Mouse (Mus musculus) ES-Bruce4 (cell line): Measurements from ENCODE around the gene Oxsr1. TPM values are rescaled to one million over a fixed set of nuclear protein-coding genes. Genes with fewer than 3 reads are reported as not detected.
A peak's percentile ranks its signal among the peaks of the same experiment; 100 is the strongest.

Experiments used
- H3K27ac ChIP-seq: 2 replicates; pipeline ENCODE4 v1.5.1; 2012; ENCODE audit warnings: low read length, inconsistent platforms; ENCODE audit not compliant: insufficient read depth
- H3K27me3 ChIP-seq: 2 replicates; pipeline ENCODE4 v1.6.1; 2012; ENCODE audit warnings: mild to moderate bottlenecking, low read length, inconsistent platforms; ENCODE audit not compliant: control insufficient read depth, poor library complexity, insufficient read depth, severe bottlenecking
- H3K36me3 ChIP-seq: 2 replicates; pipeline ENCODE4 v1.6.1; 2012; ENCODE audit warnings: inconsistent platforms, mild to moderate bottlenecking, low read length, moderate library complexity; ENCODE audit not compliant: control insufficient read depth, poor library complexity, insufficient read depth, severe bottlenecking
- H3K4me1 ChIP-seq: one replicate; pipeline ENCODE4 v1.8.1; 2011; ENCODE audit warnings: low read length; ENCODE audit not compliant: control insufficient read depth, insufficient read depth
- H3K4me3 ChIP-seq: 2 replicates; pipeline ENCODE4 v1.5.1; 2011; ENCODE audit warnings: low read depth, mild to moderate bottlenecking, low read length
- H3K9ac ChIP-seq: 2 replicates; pipeline ENCODE4 v1.6.1; 2012; ENCODE audit warnings: low read depth, mild to moderate bottlenecking, inconsistent platforms; ENCODE audit not compliant: poor library complexity, severe bottlenecking
- H3K9me3 ChIP-seq: replicated peaks from 2 replicates; pipeline ENCODE4 v1.6.1; 2012; ENCODE audit warnings: mild to moderate bottlenecking, low read length, inconsistent platforms; ENCODE audit not compliant: control insufficient read depth, poor library complexity, insufficient read depth, severe bottlenecking
- CTCF ChIP-seq: IDR thresholded peaks from one replicate; pipeline ENCODE4 v1.8.1; 2011; ENCODE audit warnings: low read depth, low read length
- EP300 ChIP-seq: IDR thresholded peaks from 2 replicates; pipeline ENCODE4 v1.6.1; 2011; ENCODE audit warnings: low read depth, low read length; ENCODE audit not compliant: insufficient read depth
- POLR2A ChIP-seq: IDR thresholded peaks from one replicate; pipeline ENCODE4 v1.8.1; 2011; ENCODE audit warnings: low read length; ENCODE audit not compliant: insufficient read depth
- polyA plus RNA-seq: library from polyadenylated mRNA; stranded (reverse); fragments of >200 nt; gene quantifications from 2 replicates; pipeline ENCODE4 v1.2.4, GENCODE M21; 2011; ENCODE audit warnings: low read depth; ENCODE audit not compliant: missing spikeins, insufficient read depth, insufficient read length

The Oxsr1 gene
- polyA plus RNA-seq, 1 experiment: 86.3 TPM

GRCm38 (mm10) chr9:119350947-119351705 lies 28.9 kb upstream of the Oxsr1 start:
- H3K4me3 ChIP-seq: no peak overlapping the region
- H3K9me3 ChIP-seq: no peaks in the 10 kb centered on the region
- no peaks in the 10 kb centered on the region for H3K4me1 ChIP-seq
- no peak overlapping the region for H3K9ac ChIP-seq
- peaks cover 4% of the 10 kb centered on the region for H3K36me3 ChIP-seq
- H3K27me3 ChIP-seq: no peaks in the 10 kb centered on the region
- H3K27ac ChIP-seq: no peak overlapping the region
- TF ChIP-seq CTCF (no peak), POLR2A (no peak), EP300 (no peak)

DNA sequence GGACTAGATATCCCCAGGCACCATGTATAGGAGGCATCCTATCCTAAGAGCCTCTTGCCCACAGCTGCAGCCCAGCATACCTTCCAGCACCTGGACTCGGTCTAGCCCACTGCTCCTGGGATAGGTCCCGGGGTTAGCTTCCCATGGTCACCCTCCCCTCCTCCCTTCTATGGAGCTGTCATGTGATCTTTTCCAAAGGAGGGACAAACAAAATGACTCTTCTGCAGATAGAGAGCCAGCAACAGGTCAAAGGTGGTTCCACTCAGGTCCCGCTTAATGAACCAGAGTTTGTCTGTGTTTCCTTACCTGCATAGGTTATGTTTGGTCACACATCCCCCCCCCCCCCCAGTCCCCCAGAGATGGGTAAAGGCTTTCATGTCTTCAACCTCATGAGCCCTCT lies 28.3 kb upstream of the Oxsr1 start:
- Histone ChIP-seq H3K9ac (no peak overlapping the region), H3K27ac (no peak overlapping the region), H3K4me3 (no peak overlapping the region), H3K27me3 (no peaks in the 10 kb centered on the region), H3K4me1 (no peaks in the 10 kb centered on the region), H3K36me3 (peaks cover 4% of the 10 kb centered on the region), H3K9me3 (no peaks in the 10 kb centered on the region)
- TF ChIP-seq EP300 (no peak), CTCF (no peak), POLR2A (no peak)

- H3K4me3 ChIP-seq: no peak overlapping the region
- H3K27ac ChIP-seq: no peak overlapping the region
- no peaks in the 10 kb centered on the region for H3K9me3 ChIP-seq
- no peak overlapping the region for H3K9ac ChIP-seq
- H3K27me3 ChIP-seq: no peaks in the 10 kb centered on the region
- peaks cover 4% of the 10 kb centered on the region for H3K36me3 ChIP-seq
- TF ChIP-seq POLR2A (no peak), EP300 (no peak), CTCF (no peak)
- peaks cover 3% of the 10 kb centered on the region for H3K4me1 ChIP-seq
Measured at GRCm38 (mm10) chr9:119346376-119346775, 24.1 kb upstream of the Oxsr1 start.

GRCm38 (mm10) chr9:119342728-119343127 lies 20.5 kb upstream of the Oxsr1 start:
- Histone ChIP-seq H3K27me3 (no peaks in the 10 kb centered on the region), H3K4me1 (peaks cover 3% of the 10 kb centered on the region), H3K36me3 (peaks cover 4% of the 10 kb centered on the region), H3K27ac (no peak overlapping the region), H3K9ac (no peak overlapping the region), H3K9me3 (no peaks in the 10 kb centered on the region), H3K4me3 (no peak overlapping the region)
- no peak for TF ChIP-seq CTCF
- no peak for TF ChIP-seq POLR2A
- TF ChIP-seq EP300: no peak

DNA sequence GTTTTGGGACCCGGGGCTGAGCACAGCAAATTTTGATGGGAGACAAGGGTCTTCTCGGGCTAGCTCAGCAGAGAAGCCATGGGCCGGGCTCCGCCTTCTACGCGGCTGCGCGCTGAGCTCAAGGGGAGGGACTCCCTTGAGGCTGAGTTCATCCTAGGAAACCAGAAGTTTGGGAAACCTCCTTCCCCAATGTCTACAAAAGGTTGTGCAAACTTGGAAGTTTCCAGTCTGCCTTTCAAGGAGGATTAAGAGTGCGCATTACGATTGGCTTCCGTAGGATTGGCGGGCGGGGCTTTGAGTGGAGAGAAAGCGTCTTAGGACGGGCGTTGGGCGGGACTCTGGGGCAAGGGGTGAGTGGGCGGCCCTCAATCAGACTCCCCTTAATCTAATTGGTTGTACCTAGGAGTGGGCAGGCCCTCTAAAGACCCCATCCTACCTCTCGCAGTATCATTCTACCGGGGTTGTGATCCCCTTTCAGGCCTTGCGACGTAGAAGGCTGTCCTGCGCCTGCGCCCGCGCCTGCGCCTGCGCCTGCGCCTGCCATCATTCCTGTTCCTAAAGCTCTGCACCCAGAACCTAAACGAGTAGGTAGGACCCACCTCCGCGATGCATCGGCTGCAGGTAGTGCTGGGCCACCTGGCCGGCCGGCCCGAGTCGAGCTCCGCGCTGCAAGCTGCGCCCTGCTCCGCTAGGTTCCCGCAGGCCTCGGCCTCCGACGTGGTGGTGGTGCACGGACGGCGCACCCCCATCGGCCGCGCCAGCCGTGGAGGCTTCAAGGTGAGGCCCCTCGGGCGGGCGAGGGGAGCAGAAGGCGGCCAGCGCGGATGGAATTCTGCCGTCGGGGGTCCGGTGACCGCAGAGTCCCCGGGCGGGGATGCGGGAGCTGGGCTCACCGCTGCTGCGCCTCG lies 18.9 kb upstream of the Oxsr1 start, which contains the start of gene Myd88:
TSS of gene Myd88 (minus strand) at position 503 of the 908 bp plus-strand sequence.
- no peaks in the 10 kb centered on the region for H3K9me3 ChIP-seq
- peak within 1 kb of the TSS; percentile 84 for H3K27ac ChIP-seq
- peaks cover under 1% of the 10 kb centered on the region; the same call in 1 of the 2 replicates for H3K36me3 ChIP-seq
- TF ChIP-seq POLR2A: peak; percentile 29
- TF ChIP-seq EP300: no peak
- TF ChIP-seq CTCF: no peak
- H3K4me1 ChIP-seq: peaks cover 3% of the 10 kb centered on the region
- peak within 1 kb of the TSS; percentile 93 for H3K9ac ChIP-seq
- H3K27me3 ChIP-seq: no peaks in the 10 kb centered on the region
- peak within 1 kb of the TSS; percentile 95 for H3K4me3 ChIP-seq
